Mouse (Mus musculus) heart, embryonic 16.5 days (tissue): Measurements from ENCODE around the gene Rce1. TPM values are rescaled to one million over a fixed set of nuclear protein-coding genes. Genes with fewer than 3 reads are reported as not detected.

Experiments
- ATAC-seq: fragments of 200-750 bp; cut with Nextera tagmentation; replicated peaks from 2 replicates; pipeline ENCODE4 v1.8.0; 2017; ENCODE audit warnings: moderate number of reproducible peaks; ENCODE audit not compliant: insufficient read depth, low FRiP score; ENCODE audit errors: extremely low read depth
- H3K27ac ChIP-seq: fragments of 300-500 bp; sonication (generic); 2 replicates; pipeline ENCODE4 v1.5.1; 2014; ENCODE audit warnings: mild to moderate bottlenecking, low read length, control low read depth, moderate library complexity
- H3K27me3 ChIP-seq: fragments of 300-500 bp; sonication (generic); 2 replicates; pipeline ENCODE4 v1.6.1; 2014; ENCODE audit warnings: low read length, mixed read lengths; ENCODE audit not compliant: control insufficient read depth, insufficient read depth
- H3K36me3 ChIP-seq: fragments of 300-500 bp; sonication (generic); 2 replicates; pipeline ENCODE4 v1.6.1; 2014; ENCODE audit not compliant: control insufficient read depth, insufficient read depth
- H3K4me1 ChIP-seq: fragments of 300-500 bp; sonication (generic); 2 replicates; pipeline ENCODE4 v1.6.1; 2014; ENCODE audit warnings: low read length, mixed read lengths; ENCODE audit not compliant: control insufficient read depth, insufficient read depth
- H3K4me2 ChIP-seq: fragments of 300-500 bp; sonication (generic); 2 replicates; pipeline ENCODE4 v1.6.1; 2014; ENCODE audit warnings: low read depth, mild to moderate bottlenecking, control low read depth, low read length
- H3K4me3 ChIP-seq: fragments of 300-500 bp; sonication (generic); 2 replicates; pipeline ENCODE4 v1.5.1; 2014; ENCODE audit warnings: mild to moderate bottlenecking, control low read depth, low read length
- H3K9ac ChIP-seq: fragments of 300-500 bp; sonication (generic); 2 replicates; pipeline ENCODE4 v1.6.1; 2014; ENCODE audit warnings: low read length, control low read depth
- H3K9me3 ChIP-seq: fragments of 300-500 bp; sonication (generic); replicated peaks from 2 replicates; pipeline ENCODE4 v1.6.1; 2016; ENCODE audit warnings: low read length; ENCODE audit not compliant: control insufficient read depth
- WGBS: fragments of 180-500 bp; shearing (Covaris S2); extraction: QIAGEN DNeasy Blood & Tissue Kit; methylation state at CpG from one replicate; pipeline ENCODE4 v1.1.7; 2014; 5-methylcytosine and 5-hydroxymethylcytosine counted together
- polyA plus RNA-seq: library from polyadenylated mRNA; unstranded; fragments of >200 nt; fragmentation: Nextera tagmentation; extraction: Ambion mirVana; gene quantifications from 2 replicates; pipeline ENCODE4 v1.2.1, GENCODE M21; 2015

Gene Rce1
- polyA plus RNA-seq, 1 experiment from 2014 or later = 41.2 TPM

GRCm38 (mm10) chr19:4625829-4626535 is 541 bp upstream of the Rce1 start:
- WGBS = 1% methylated on average over 35 of the region's 35 CpGs
- Histone ChIP-seq H3K4me1 (peaks cover 16% of the 10 kb centered on the region), H3K9me3 (no peaks in the 10 kb centered on the region), H3K36me3 (peaks cover 17% of the 10 kb centered on the region), H3K27ac (peak overlapping the region; percentile 87), H3K4me3 (peak overlapping the region; percentile 82), H3K4me2 (peak overlapping the region; percentile 94), H3K27me3 (no peaks in the 10 kb centered on the region), H3K9ac (peak overlapping the region; percentile 91)
- ATAC-seq = peak; percentile 58

- Histone ChIP-seq H3K27ac (peak overlapping the region; percentile 87; the same call in 1 of the 2 replicates), H3K27me3 (no peaks in the 10 kb centered on the region), H3K4me3 (peak overlapping the region; percentile 82), H3K36me3 (peaks cover 17% of the 10 kb centered on the region), H3K9me3 (no peaks in the 10 kb centered on the region), H3K9ac (peak overlapping the region; percentile 91), H3K4me2 (peak overlapping the region; percentile 94), H3K4me1 (peaks cover 16% of the 10 kb centered on the region)
- WGBS = 31% methylated on average over 4 of the region's 4 CpGs
- ATAC-seq = no peak
Measured at GRCm38 (mm10) chr19:4624406-4625178, 849 bp downstream of the Rce1 start.

GRCm38 (mm10) chr19:4624006-4624405 is 1.4 kb downstream of the Rce1 start:
- H3K27ac ChIP-seq = no peak overlapping the region
- H3K4me2 ChIP-seq = no peak overlapping the region
- no peak for ATAC-seq
- peaks cover 16% of the 10 kb centered on the region for H3K4me1 ChIP-seq
- no peaks in the 10 kb centered on the region for H3K27me3 ChIP-seq
- H3K4me3 ChIP-seq = no peak overlapping the region
- peaks cover 17% of the 10 kb centered on the region for H3K36me3 ChIP-seq
- H3K9ac ChIP-seq = no peak overlapping the region; the same call in 1 of the 2 replicates
- no peaks in the 10 kb centered on the region for H3K9me3 ChIP-seq
- 89% methylated on average over 12 of the region's 12 CpGs for WGBS

- H3K4me3 ChIP-seq = no peak overlapping the region
- no peaks in the 10 kb centered on the region for H3K9me3 ChIP-seq
- H3K9ac ChIP-seq = no peak overlapping the region
- WGBS = 95% methylated on average over 9 of the region's 9 CpGs
- H3K36me3 ChIP-seq = peaks cover 17% of the 10 kb centered on the region
- no peak for ATAC-seq
- H3K4me2 ChIP-seq = no peak overlapping the region
- no peak overlapping the region for H3K27ac ChIP-seq
- peaks cover 16% of the 10 kb centered on the region for H3K4me1 ChIP-seq
- H3K27me3 ChIP-seq = no peaks in the 10 kb centered on the region
Measured at GRCm38 (mm10) chr19:4623419-4623818, 2.0 kb downstream of the Rce1 start.

- WGBS = 84% methylated on average over 5 of the region's 5 CpGs
- H3K9ac ChIP-seq = no peak overlapping the region
- peaks cover 16% of the 10 kb centered on the region for H3K4me1 ChIP-seq
- H3K27me3 ChIP-seq = 0 out of 2 replicates have a peak, but pooled peaks cover 2% of the 10 kb centered on the region
- no peak for ATAC-seq
- no peak overlapping the region for H3K27ac ChIP-seq
- peaks cover 17% of the 10 kb centered on the region for H3K36me3 ChIP-seq
- H3K4me2 ChIP-seq = no peak overlapping the region
- H3K9me3 ChIP-seq = no peaks in the 10 kb centered on the region
- H3K4me3 ChIP-seq = no peak overlapping the region
Measured at GRCm38 (mm10) chr19:4622780-4623179, 2.7 kb downstream of the Rce1 start.

- Histone ChIP-seq H3K4me3 (no peak overlapping the region), H3K27ac (no peak overlapping the region), H3K36me3 (peaks cover 17% of the 10 kb centered on the region), H3K9me3 (no peaks in the 10 kb centered on the region), H3K9ac (no peak overlapping the region), H3K27me3 (0 out of 2 replicates have a peak, but pooled peaks cover 2% of the 10 kb centered on the region), H3K4me1 (peaks cover 6% of the 10 kb centered on the region), H3K4me2 (no peak overlapping the region)
- WGBS = 91% methylated on average over 7 of the region's 7 CpGs
- no peak for ATAC-seq
Measured at GRCm38 (mm10) chr19:4620721-4621120, 4.7 kb downstream of the Rce1 start.

GRCm38 (mm10) chr19:4619461-4619860 is 6.0 kb downstream of the Rce1 start:
- Histone ChIP-seq H3K4me2 (no peak overlapping the region), H3K9ac (no peak overlapping the region), H3K4me1 (peaks cover 2% of the 10 kb centered on the region), H3K4me3 (no peak overlapping the region), H3K36me3 (peaks cover 17% of the 10 kb centered on the region), H3K27me3 (0 out of 2 replicates have a peak, but pooled peaks cover 2% of the 10 kb centered on the region), H3K27ac (no peak overlapping the region), H3K9me3 (no peaks in the 10 kb centered on the region)
- ATAC-seq = no peak
- WGBS = 74% methylated on average over 10 of the region's 10 CpGs

GRCm38 (mm10) chr19:4618183-4618582 is 7.3 kb downstream of the Rce1 start:
- H3K4me3 ChIP-seq = no peak overlapping the region
- H3K4me2 ChIP-seq = no peak overlapping the region
- H3K4me1 ChIP-seq = peaks cover 4% of the 10 kb centered on the region
- H3K27ac ChIP-seq = no peak overlapping the region
- 32% methylated on average over 18 of the region's 18 CpGs for WGBS
- ATAC-seq = no peak
- H3K36me3 ChIP-seq = peaks cover 11% of the 10 kb centered on the region
- no peaks in the 10 kb centered on the region for H3K9me3 ChIP-seq
- 0 out of 2 replicates have a peak, but pooled peaks cover 2% of the 10 kb centered on the region for H3K27me3 ChIP-seq
- H3K9ac ChIP-seq = no peak overlapping the region

GRCm38 (mm10) chr19:4616546-4616945 is 8.9 kb downstream of the Rce1 start:
- Histone ChIP-seq H3K27ac (no peak overlapping the region), H3K36me3 (peaks cover 9% of the 10 kb centered on the region), H3K4me1 (peaks cover 4% of the 10 kb centered on the region), H3K9me3 (no peaks in the 10 kb centered on the region), H3K9ac (no peak overlapping the region), H3K4me2 (no peak overlapping the region), H3K4me3 (no peak overlapping the region), H3K27me3 (0 out of 2 replicates have a peak, but pooled peaks cover 2% of the 10 kb centered on the region)
- WGBS = 26% methylated on average over 4 of the region's 4 CpGs
- no peak for ATAC-seq
